Mouse (Mus musculus) heart, adult 18-20 months (tissue): ENCODE measurements at regions not wholly inside any gene's neighbourhood (a gene's known extent, or its start where the extent isn't known, plus 50 kb on each side); places are given as distances from the start of the nearest gene placed in this dataset.

Source experiments
- DNase-seq, 2 experiments: peaks; one replicate each; pipeline ENCODE4 v3.0.0; 2021 to 2022; ENCODE audit warnings: mixed read lengths in 1 of 2

GRCm38 (mm10) chr19:57541693-57542314, 69.0 kb upstream of the Atrnl1 start:
- no peak for DNase-seq

GRCm38 (mm10) chr19:57542506-57542905, 68.3 kb upstream of the Atrnl1 start:
- DNase-seq = no peak

DNA sequence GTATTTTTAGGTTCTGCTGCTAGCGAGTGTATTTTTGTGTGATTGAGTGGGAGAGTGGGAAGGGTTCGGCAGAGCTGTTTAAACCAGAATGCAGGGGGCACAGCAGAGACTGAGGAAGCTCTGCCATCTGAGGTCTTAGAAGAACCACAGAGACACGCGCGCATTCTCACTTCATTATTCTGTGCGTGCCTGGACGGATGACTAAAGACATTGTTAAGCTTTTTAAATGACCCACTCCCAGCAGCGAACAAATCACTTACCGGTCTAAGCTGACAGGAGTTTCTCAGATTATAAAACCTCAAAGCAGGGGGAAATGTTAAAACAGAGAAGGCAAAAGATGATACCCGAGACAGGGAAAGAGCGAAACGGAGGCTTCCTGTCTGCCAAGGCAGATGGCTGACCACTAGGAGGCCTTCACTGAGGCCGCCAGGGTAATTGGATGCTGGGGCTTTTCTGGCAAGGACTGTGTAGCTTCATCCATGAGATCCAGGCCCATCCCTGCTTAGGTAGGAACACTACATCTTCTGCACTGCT, 67.1 kb upstream of the Atrnl1 start:
- DNase-seq = peak in 1 of 2 experiments; percentile 24

GRCm38 (mm10) chr19:57544229-57544879, 66.5 kb upstream of the Atrnl1 start:
- DNase-seq = no peak

- DNase-seq = no peak
Measured at GRCm38 (mm10) chr19:57545071-57545470, 65.8 kb upstream of the Atrnl1 start.

DNA sequence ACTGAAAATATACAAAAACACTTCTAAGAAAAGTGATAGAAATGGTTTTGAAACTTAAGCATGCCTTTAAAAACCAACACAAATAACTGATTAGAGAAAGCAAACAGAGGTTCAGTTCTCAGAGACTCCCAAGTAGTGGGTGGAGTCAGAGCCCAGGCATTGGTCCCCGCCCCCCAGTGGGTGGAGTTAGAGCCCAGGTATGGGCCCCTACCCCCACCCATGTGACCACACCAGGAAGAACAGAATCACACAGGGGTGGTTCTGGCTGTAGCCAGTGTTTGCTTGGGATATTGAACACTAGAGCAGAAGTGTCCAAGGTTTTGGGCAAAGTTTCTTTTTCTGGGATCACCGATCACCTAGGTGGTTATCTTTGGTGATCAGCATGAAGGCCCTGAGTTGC, 64.8 kb upstream of the Atrnl1 start:
- no peak for DNase-seq

DNA sequence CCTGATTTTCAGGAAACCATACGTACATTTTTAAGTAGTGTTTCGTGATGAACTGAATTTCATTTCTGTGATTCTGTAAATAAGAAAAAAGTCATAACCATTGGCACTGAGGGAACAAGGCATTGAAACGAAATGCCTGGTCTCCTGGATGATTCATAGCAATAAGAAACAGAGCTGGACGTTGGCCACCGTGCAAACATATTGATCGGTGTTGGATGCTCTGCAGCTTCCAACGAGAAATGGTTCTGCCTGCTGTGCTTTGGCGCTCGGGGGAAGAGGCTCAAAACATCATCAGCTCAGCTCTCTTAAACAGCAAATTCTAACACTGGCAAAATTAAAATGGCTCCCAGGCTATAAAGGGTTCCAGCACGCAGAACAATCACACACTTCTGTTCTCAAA, 64.3 kb upstream of the Atrnl1 start:
- DNase-seq = no peak

- no peak for DNase-seq
Measured at GRCm38 (mm10) chr19:57548093-57548492, 62.7 kb upstream of the Atrnl1 start.

- DNase-seq = no peak
Measured at GRCm38 (mm10) chr19:57548661-57549060, 62.2 kb upstream of the Atrnl1 start.

GRCm38 (mm10) chr19:57552964-57553740, 57.7 kb upstream of the Atrnl1 start:
- no peak for DNase-seq

DNA sequence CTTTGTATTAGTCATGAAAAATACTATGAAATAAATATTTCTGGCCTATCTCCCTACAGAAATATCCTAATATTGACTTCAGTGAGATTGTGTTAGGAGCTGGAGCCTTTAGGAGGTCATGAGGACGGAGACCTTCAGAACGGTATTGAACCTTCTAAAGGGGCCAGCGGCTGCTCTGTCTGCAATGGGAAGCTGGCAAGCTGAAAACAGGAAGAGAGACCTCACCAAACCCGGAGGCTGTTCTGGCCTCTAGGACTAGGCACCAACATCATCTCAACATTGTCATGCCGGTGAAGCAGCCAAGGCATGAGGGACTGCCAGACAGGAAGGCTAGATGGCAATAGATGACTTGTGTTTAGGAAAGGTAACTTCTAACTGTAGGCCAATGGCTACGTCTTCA, 56.7 kb upstream of the Atrnl1 start:
- no peak for DNase-seq

DNA sequence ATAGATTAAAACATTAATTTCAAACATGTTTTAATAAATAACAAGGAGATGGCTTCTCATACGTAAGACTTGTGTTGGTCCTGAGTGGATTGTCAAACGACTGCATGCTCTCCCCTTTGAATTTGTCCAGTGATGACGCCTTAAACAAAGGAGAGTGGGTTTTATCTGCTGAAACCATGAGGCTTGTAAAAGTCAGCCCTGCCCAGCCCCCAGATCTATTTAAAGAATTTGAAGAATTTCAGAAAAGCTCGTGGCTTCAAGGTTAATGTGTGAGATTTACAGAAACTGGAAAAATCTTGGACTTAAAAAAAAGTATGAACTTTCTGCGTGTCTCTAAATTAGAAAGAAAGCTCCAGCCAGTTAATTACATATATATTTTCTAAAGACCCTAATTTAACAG, 55.5 kb upstream of the Atrnl1 start:
- no peak for DNase-seq

- DNase-seq = no peak
Measured at GRCm38 (mm10) chr19:57558420-57558967, 52.3 kb upstream of the Atrnl1 start.

GRCm38 (mm10) chr19:57560757-57561156, 50.1 kb upstream of the Atrnl1 start:
- DNase-seq = peak in 1 of 2 experiments; percentile 18
